Mouse (Mus musculus) gonadal fat pad, adult 2 months (tissue): Measurements from ENCODE around the gene Prune1. TPM values are rescaled to one million over a fixed set of nuclear protein-coding genes. Genes with fewer than 3 reads are reported as not detected.
"Not testable (repeated sequence)": the region's sequence is repeated elsewhere in the genome, so short reads cannot be mapped to it uniquely, and the experiment has no call there.

ENCODE experiments used
- DNase-seq: peaks from one replicate; pipeline ENCODE4 v3.0.0-alpha.2; 2012; ENCODE audit warnings: low read depth
- polyA plus RNA-seq: library from polyadenylated mRNA; depleted of rRNA; stranded (reverse); fragments of >200 nt; gene quantifications from 2 replicates; pipeline ENCODE4 v1.2.3, GENCODE M21; 2012; rRNA removed

Prune1 gene
- polyA plus RNA-seq, 1 experiment, result 28.2 TPM

DNA sequence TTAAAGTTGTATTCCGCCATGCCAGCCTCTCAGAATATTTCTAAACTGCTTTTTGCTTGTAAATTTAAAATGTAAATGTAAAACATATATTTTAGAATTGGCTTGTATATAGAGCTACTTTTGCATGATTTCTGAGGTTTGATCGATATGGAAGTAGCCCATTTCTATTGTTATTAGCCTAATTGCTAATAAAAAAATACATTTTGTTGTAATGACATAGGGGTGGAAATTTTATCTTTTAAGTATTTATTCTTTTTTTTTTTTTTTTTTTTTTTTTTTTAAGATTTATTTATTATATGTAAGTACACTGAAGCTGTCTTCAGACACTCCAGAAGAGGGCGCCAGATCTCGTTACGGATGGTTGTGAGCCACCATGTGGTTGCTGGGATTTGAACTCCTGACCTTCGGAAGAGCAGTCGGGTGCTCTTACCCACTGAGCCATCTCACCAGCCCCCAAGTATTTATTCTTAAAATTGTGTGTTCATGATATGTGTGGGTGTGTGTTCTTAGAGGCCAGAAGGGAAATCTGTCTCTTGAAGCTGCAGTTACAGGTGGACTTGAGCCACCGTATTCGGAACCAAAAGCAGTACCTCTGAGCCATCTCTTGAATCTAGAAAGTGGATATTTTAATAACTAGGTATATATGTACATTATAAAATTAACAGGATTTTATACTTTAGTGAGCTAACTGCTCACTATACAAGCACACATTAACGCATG lies 68.8 kb downstream of the Prune1 start:
- not testable (repeated sequence) for DNase-seq

DNA sequence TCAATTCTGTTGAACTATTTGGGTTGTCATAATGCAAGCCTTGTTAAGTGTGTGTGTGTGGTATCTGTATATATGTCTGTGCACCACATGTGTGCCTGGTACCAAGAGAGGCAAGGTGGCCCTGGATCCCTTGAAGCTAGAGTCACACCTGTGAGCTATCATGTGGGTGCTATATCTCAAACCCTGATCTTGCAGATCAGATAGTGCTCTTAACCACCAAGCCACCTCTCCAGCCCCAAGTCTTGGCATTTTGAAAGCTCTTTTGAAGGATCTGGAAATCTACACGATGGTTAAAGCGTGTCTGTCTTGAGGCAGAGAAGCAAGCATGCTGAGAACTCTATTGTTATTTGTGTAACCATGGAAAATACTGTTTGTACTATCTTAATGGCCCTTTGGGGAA lies 71.3 kb downstream of the Prune1 start:
- no peak for DNase-seq

DNA sequence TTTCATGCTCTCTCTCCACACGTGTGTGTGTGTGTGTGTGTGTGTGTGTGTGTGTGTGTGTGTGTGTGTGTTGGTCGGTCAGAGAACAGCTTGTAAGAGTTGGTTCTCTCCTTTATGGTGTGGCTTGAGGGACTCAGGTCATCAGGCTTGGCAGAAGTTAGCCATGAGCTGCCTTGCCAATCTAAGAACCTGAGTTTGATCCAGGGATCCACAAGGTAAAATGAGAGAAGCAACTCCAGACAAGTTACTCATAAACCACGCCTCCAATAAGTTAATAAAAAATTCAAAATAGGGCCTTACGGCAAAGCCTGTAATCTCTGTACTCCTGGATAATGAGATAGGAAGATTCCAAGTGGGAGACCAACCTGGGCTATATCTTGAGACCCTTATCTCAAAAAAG lies 73.6 kb downstream of the Prune1 start:
- no peak for DNase-seq

DNA sequence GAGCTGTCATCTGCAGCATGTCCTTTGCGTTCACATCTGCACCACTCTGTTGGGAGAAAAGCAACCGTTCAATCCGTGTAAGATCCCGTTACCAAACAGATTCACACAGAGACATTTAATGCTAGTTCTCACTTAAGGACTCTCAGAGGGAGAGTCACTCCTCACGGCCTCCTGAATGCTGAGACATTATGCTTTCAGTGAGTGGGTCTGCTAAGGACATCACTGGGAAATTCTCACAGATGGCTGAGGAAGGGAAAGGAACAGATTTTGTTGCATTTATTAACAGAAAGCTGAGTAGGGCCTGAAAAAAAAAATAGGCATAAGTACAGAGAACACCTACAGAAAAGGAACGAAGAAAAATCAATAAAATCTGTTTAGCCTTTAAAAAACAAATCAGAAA lies 78.0 kb downstream of the Prune1 start:
- no peak for DNase-seq

Other genes starting within 250 kb of the Prune1 start
- gene Psmd4, start 239.5 kb downstream of the Prune1 start, polyA plus RNA-seq, result 182 and 227 TPM in 2 replicates
- 19.6 and 21.0 TPM in 2 replicates for gene Pip5k1a, start 175.1 kb downstream of the Prune1 start, polyA plus RNA-seq
- 42.0 and 43.5 TPM in 2 replicates for gene Vps72, start 171.1 kb downstream of the Prune1 start, polyA plus RNA-seq
- gene Tmod4, start 157.6 kb downstream of the Prune1 start, polyA plus RNA-seq, result 0.42 and 0.63 TPM in 2 replicates
- 36.7 and 37.0 TPM in 2 replicates for gene Scnm1, start 148.1 kb downstream of the Prune1 start, polyA plus RNA-seq
- gene Lysmd1, start 148.0 kb downstream of the Prune1 start, polyA plus RNA-seq, result 8.8 and 9.4 TPM in 2 replicates
- 10.4 and 11.6 TPM in 2 replicates for gene Tnfaip8l2, start 139.7 kb downstream of the Prune1 start, polyA plus RNA-seq
- gene Sema6c, start 121.6 kb downstream of the Prune1 start, polyA plus RNA-seq, result 6.4 and 6.7 TPM in 2 replicates
- 13.2 and 14.2 TPM in 2 replicates for gene Gabpb2, start 64.2 kb downstream of the Prune1 start, polyA plus RNA-seq
- 59.7 and 60.1 TPM in 2 replicates for gene Cdc42se1, start 53.3 kb downstream of the Prune1 start, polyA plus RNA-seq
- 22.5 and 24.7 TPM in 2 replicates for gene Mllt11, start 49.9 kb downstream of the Prune1 start, polyA plus RNA-seq
- gene Gm128, start 40.5 kb downstream of the Prune1 start, polyA plus RNA-seq, result 0.86 and 2.1 TPM in 2 replicates
- 2.1 and 2.6 TPM in 2 replicates for gene Bnipl, start 30.9 kb downstream of the Prune1 start, polyA plus RNA-seq
- 90.3 and 111 TPM in 2 replicates for gene Mindy1, start 731 bp downstream of the Prune1 start, polyA plus RNA-seq
- 18.1 and 26.0 TPM in 2 replicates for gene Anxa9, start 25.1 kb upstream of the Prune1 start, polyA plus RNA-seq
- gene Cers2, start 32.7 kb upstream of the Prune1 start, polyA plus RNA-seq, result 92.9 and 123 TPM in 2 replicates
- 16.1 and 17.1 TPM in 2 replicates for gene Setdb1, start 75.1 kb upstream of the Prune1 start, polyA plus RNA-seq
- gene 4930558C23Rik, start 120.8 kb upstream of the Prune1 start, polyA plus RNA-seq, result not detected in 2 replicates
- gene Arnt, start 152.3 kb upstream of the Prune1 start, polyA plus RNA-seq, result 27.0 and 31.4 TPM in 2 replicates
- gene Ctsk, start 217.2 kb upstream of the Prune1 start, polyA plus RNA-seq, result 14.6 and 14.8 TPM in 2 replicates
- gene Ctss, start 244.7 kb upstream of the Prune1 start, polyA plus RNA-seq, result 26.2 and 27.6 TPM in 2 replicates